Mouse (Mus musculus): ENCODE data around the gene Fam107b. TPM values are rescaled to one million over a fixed set of nuclear protein-coding genes. Genes with fewer than 3 reads are reported as not detected.

The Fam107b gene
- total RNA-seq, 1 experiment from 2014 or later, result 812 TPM

DNA sequence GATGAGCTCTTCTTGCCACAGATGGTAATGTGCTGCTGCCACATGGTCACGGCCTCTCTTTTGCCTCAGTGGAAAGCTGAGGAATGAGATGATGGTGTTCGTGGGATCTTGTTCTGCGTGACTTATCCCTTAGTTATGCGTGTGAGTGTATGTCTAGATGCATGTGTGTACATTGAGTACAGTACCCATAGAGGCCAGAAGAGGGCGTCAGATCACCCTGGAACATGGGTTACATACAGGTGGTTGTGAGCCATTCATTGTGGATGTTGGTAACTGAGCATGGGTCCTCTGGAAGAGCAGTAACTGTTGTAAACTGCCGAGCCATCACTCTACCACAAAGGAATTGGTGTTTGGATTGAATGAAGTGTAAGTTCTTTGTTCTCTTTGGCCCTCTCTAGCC is 188.1 kb downstream of the Fam107b start:
- ATAC-seq (replicated peaks; ENCODE audit: low read depth, poor library complexity, severe bottlenecking), result no peak

- ATAC-seq (replicated peaks; ENCODE audit: low read depth, poor library complexity, severe bottlenecking), result peak; percentile 33; the same call in 1 of the 2 replicates
These were observed 190.0 kb downstream of the Fam107b start for GRCm38 (mm10) chr2:3760234-3760836.

- peak; percentile 58 for ATAC-seq (replicated peaks; ENCODE audit: low read depth, poor library complexity, severe bottlenecking)
These were observed 193.8 kb downstream of the Fam107b start for GRCm38 (mm10) chr2:3764136-3764535.

- ATAC-seq (replicated peaks; ENCODE audit: low read depth, poor library complexity, severe bottlenecking), result no peak
These were observed 195.9 kb downstream of the Fam107b start for GRCm38 (mm10) chr2:3765957-3766783.

DNA sequence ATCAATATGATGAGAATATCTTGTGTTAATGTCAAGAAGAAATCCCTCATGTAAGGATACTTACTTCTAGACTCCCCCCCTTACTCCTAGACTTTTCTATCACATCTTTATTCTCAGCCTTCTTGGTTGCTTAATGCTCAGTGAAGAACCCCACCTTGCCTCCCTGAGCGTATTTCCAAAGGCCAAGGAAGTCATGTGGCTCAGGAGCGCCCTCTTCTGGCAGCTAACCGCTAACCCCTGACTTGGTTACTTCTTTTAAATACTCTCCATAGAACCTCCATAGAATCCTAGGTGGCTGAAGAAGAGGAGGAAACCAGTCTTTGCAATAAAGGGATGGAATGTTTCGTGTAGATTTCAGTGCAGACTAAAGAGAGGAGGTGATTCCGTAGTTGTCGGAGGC is 199.0 kb downstream of the Fam107b start:
- ATAC-seq (replicated peaks; ENCODE audit: low read depth, poor library complexity, severe bottlenecking), result peak; percentile 79

- peak; percentile 30; the same call in 1 of the 2 replicates for ATAC-seq (replicated peaks; ENCODE audit: low read depth, poor library complexity, severe bottlenecking)
These were observed 199.6 kb downstream of the Fam107b start for GRCm38 (mm10) chr2:3769786-3770318.

GRCm38 (mm10) chr2:3770383-3770782 is 200.1 kb downstream of the Fam107b start:
- ATAC-seq (replicated peaks; ENCODE audit: low read depth, poor library complexity, severe bottlenecking), result no peak

DNA sequence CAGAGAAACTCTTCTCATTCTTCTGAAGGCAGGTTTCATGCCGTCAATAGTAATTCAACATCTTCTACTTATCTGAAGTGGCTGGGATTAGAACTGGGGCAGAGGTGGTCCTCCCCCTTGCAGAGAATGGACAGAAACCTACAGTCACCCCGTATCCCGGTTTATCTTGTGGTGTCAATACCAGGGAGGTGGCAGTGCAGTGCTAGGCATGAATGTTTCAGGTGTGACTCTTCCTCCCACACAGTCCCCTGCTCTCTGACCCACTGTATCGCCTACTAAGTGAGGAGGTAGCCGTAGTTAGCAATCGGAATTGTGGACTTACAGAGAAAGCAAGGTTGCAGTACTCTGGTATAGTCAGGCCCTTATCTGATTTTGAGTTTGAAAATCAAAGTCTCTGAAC is 201.2 kb downstream of the Fam107b start:
- ATAC-seq (replicated peaks; ENCODE audit: low read depth, poor library complexity, severe bottlenecking), result no peak

DNA sequence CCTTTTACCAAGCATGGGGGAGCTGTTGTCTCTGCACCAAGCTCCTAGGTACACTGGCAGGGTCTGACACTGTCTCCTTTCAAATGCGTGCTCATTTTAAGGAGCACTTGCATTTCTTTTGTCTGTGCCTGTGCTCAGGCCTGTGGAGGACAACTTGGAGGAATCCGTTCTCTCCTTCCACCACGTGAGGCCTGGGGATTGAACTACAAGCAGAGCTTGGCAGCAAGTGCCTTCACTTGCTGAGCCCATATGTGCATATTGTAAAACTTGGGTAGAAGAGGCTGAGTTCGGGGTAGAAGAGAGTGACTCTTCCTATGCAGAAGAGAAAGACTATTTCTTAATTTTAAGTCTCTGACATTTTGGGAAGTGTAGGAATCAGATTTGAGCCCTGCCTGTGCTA is 202.8 kb downstream of the Fam107b start:
- ATAC-seq (replicated peaks; ENCODE audit: low read depth, poor library complexity, severe bottlenecking), result no peak

- peak; percentile 48; the same call in 1 of the 2 replicates for ATAC-seq (replicated peaks; ENCODE audit: low read depth, poor library complexity, severe bottlenecking)
These were observed 205.3 kb downstream of the Fam107b start for GRCm38 (mm10) chr2:3775569-3775968.

DNA sequence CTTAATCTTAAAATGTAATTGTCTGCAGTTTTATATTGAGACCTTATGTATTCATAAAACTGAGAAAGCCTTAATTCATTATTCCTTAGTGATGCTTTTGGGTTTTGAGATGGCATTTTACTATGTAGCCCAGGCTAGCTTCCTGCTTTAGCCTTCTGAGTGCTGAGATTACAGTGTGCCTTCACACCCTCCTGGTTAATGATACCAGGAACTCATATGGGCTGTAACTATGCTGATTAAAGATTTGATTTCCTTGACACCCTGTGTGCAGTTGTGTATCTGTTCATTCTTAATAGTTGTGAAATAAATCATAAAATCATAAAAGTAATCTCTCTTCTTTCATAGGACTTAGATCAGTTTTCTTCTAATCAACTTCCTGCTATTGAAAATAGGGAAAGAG is 205.8 kb downstream of the Fam107b start:
- no peak for ATAC-seq (replicated peaks; ENCODE audit: low read depth, poor library complexity, severe bottlenecking)

DNA sequence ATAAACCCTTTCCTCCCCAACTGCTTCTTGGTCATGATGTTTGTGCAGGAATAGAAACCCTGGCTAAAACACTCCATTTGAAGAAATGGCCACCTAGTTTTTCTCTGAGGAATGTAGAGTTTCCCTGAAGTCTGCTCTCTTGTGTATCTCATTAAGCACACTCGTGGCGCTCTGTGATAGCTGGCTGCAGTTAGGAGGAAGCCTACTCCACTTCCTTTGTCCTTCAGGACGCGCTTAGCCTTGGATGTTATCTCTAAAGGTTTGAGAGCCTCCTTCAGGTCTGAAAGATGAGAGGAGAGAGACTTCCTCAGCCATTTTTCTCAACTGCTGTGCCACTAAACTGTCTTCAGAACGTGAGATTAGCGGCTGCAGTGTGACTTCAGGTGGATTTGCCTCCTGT is 207.4 kb downstream of the Fam107b start:
- ATAC-seq (replicated peaks; ENCODE audit: low read depth, poor library complexity, severe bottlenecking), result 0 out of 2 replicates have a peak, but pooled peaks have one; percentile 19

DNA sequence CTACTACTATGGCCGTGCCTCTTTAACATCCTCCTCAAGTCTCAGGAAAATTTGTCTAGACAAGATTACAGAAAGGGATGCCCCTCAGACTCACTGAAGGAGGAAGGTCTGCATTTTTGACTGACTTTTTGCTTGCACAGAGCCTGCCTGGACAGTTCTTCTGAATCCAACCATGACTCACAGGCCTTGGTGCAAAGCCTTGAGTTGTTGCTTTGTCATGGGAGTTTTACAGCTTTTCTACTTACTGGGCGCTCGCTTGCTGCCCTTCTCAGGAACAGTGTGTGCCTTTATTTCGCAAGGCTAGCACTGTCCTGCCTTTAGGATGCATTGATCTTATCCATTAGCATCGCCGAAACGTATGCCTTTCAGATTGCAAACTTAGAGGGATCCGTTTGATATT is 215.3 kb downstream of the Fam107b start:
- ATAC-seq (replicated peaks; ENCODE audit: low read depth, poor library complexity, severe bottlenecking), result no peak

DNA sequence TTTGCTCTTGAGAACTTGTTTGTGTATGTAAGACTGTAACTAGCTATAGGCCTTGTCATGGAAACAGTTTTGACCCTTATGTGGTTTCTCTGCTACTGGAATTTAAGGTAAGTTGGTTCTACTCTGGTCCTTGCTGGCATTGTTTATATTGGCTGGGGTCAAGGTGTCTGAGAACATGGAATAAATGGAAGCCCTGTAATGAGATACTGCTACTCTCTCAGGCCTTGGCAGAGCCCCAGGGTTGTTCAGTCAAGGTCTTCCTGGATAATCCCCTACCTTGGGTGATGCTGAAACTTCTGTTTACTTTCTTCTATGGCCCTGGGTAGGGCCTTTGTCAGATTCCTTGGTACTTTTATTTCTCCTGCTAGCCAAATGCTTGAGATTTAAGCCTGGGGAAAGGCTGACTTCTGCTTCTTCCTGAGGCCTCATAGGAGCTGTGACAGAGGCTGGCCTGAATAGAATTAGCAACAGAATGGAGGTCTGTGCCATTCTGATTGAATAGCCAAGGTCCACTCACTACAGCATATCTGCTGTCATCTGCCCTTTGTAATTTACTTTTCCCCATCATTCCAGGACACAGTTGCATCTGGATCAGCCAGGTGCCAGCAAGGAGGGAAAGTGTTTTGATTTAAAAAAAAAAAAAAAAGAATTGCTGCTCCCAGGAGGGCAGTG is 217.6 kb downstream of the Fam107b start:
- ATAC-seq (replicated peaks; ENCODE audit: low read depth, poor library complexity, severe bottlenecking), result no peak

GRCm38 (mm10) chr2:3788424-3788786 is 218.1 kb downstream of the Fam107b start:
- ATAC-seq (replicated peaks; ENCODE audit: low read depth, poor library complexity, severe bottlenecking), result peak; percentile 48

GRCm38 (mm10) chr2:3796543-3796942 is 226.3 kb downstream of the Fam107b start:
- ATAC-seq (replicated peaks; ENCODE audit: low read depth, poor library complexity, severe bottlenecking), result no peak

GRCm38 (mm10) chr2:3799767-3800554 is 229.7 kb downstream of the Fam107b start:
- peak; percentile 90 for ATAC-seq (replicated peaks; ENCODE audit: low read depth, poor library complexity, severe bottlenecking)

DNA sequence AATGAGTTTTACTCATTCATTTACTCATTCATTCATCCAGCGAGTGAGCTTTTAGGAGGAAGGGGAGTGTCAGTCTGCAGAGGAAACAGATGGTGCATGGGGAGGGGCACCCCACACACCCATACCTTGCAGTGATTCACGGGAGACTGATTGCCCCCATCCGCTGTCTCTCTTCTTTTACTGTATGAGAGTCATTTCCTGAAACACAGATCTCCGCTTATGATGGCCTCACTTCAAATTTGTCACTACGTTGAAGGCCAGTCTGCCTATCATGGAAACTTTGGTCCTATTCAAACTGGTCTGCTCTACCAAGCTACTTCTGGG is 230.2 kb downstream of the Fam107b start:
- peak; percentile 57 for ATAC-seq (replicated peaks; ENCODE audit: low read depth, poor library complexity, severe bottlenecking)

GRCm38 (mm10) chr2:3805742-3806141 is 235.5 kb downstream of the Fam107b start:
- ATAC-seq (replicated peaks; ENCODE audit: low read depth, poor library complexity, severe bottlenecking), result no peak

DNA sequence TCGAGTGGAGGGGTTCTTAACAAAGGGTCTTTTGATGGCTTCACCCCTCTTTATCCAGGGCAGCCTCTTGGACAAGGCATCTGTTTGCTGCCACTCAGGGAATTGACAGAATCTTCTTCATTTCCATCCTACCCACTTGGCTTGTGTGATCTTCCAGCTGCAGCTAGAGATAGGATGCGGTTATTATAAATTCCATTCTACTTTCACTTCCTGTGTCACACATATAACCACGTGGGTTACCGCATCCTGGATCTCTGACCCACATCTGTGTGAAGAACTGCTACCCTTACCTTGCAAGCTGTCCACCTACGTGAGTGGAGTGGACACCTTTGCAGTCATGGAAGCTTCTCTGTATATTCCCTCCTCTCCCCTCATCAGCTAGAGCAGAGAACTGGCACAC is 240.0 kb downstream of the Fam107b start:
- ATAC-seq (replicated peaks; ENCODE audit: low read depth, poor library complexity, severe bottlenecking), result peak; percentile 62; the same call in 1 of the 2 replicates

All from common myeloid progenitor, adult 5-6 weeks (primary cell).